Mouse (Mus musculus) liver, embryonic 14.5 days (tissue): ENCODE data around the gene Ndufb4.

ENCODE experiments used
- CTCF ChIP-seq: IDR thresholded peaks from 2 replicates; pipeline ENCODE4 v1.5.1; 2016; ENCODE audit warnings: antibody characterized with exemption, low read depth, control low read depth
- EP300 ChIP-seq: IDR thresholded peaks from 2 replicates; pipeline ENCODE4 v1.6.1; 2016; ENCODE audit warnings: antibody characterized with exemption, low read depth

GRCm38 (mm10) chr16:37611072-37611471 is 43.2 kb downstream of the Ndufb4 start:
- no peak for TF ChIP-seq CTCF
- no peak for TF ChIP-seq EP300
